Mouse (Mus musculus): ENCODE results near the gene Tecpr2.

DNA sequence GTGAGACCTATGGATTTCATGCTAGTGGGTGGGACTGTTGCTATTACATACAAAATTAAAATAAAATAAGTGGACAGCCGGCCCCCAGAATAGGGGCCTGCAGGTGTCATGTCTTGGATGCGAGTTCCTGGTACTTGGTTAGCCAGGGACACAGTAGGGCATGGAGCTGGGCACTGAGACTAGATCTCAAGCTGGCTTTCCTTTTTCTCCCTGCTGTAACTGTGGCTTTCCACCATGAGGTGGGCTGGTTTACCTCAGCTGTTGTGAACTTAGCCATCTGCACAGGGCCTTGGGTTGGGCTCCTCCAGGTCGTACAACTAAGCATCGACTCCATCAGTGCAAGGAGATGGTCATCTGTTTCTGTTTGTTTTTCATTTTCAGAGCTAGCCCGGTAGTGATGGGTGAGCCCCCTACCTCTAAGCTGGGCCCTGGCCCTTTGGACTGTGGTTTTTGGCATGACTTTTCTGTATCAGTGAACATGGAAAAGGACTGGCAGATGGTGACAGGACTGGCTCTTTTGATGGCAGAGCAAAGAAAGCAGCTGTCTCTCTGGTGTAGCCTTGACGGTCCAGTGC, 42.8 kb upstream of the Tecpr2 start:
- TF ChIP-seq POLR2A (IDR thresholded peaks at IDR 0.05; ENCODE audit: control insufficient read depth in 1 of 2, insufficient read depth in 1 of 2, low read depth in 1 of 2, low read length in 2 of 2, poor library complexity in 1 of 2) (no peak), NELFE (IDR thresholded peaks at IDR 0.05; ENCODE audit: low read depth, low read length) (no peak), TAL1 (IDR thresholded peaks at IDR 0.05; ENCODE audit: low read length) (no peak), MYB (IDR thresholded peaks at IDR 0.05; ENCODE audit: low read depth, low read length) (no peak)

All from MEL (cell line).